Mouse (Mus musculus) stomach, embryonic 14.5 days (tissue): Measurements from ENCODE around the gene Fig4. TPM values are rescaled to one million over a fixed set of nuclear protein-coding genes. Genes with fewer than 3 reads are reported as not detected.

Experiments used
- ATAC-seq: fragments of 200-750 bp; cut with Nextera tagmentation; 2 replicates; pipeline ENCODE4 v1.8.0; 2017; ENCODE audit warnings: low read depth, moderate TSS enrichment; ENCODE audit not compliant: insufficient number of reproducible peaks, insufficient read depth, low FRiP score
- H3K27ac ChIP-seq: fragments of 300-500 bp; sonication (generic); 2 replicates; pipeline ENCODE4 v1.5.1; 2014; ENCODE audit warnings: mild to moderate bottlenecking, low read length, moderate library complexity, mixed read lengths
- H3K27me3 ChIP-seq: fragments of 300-500 bp; sonication (generic); 2 replicates; pipeline ENCODE4 v1.6.1; 2014; ENCODE audit warnings: low read length, control low read depth, mixed read lengths; ENCODE audit not compliant: control insufficient read depth, insufficient read depth
- H3K36me3 ChIP-seq: fragments of 300-500 bp; sonication (generic); 2 replicates; pipeline ENCODE4 v1.6.1; 2014; ENCODE audit warnings: mild to moderate bottlenecking, control low read depth, low read length, moderate library complexity, mixed read lengths; ENCODE audit not compliant: control insufficient read depth, insufficient read depth
- H3K4me1 ChIP-seq: fragments of 300-500 bp; sonication (generic); 2 replicates; pipeline ENCODE4 v1.6.1; 2014; ENCODE audit warnings: low read length, control low read depth, mixed read lengths; ENCODE audit not compliant: control insufficient read depth, insufficient read depth
- H3K4me2 ChIP-seq: fragments of 300-500 bp; sonication (generic); replicated peaks from 2 replicates; pipeline ENCODE4 v1.6.1; 2014; ENCODE audit warnings: low read depth, low read length, control low read depth
- H3K4me3 ChIP-seq: fragments of 300-500 bp; sonication (generic); 2 replicates; pipeline ENCODE4 v1.5.1; 2014; ENCODE audit warnings: low read depth, low read length, control low read depth
- H3K9ac ChIP-seq: fragments of 300-500 bp; sonication (generic); replicated peaks from 2 replicates; pipeline ENCODE4 v1.6.1; 2014; ENCODE audit warnings: low read depth, mild to moderate bottlenecking, control low read depth, low read length, moderate library complexity, mixed read lengths
- H3K9me3 ChIP-seq: fragments of 300-500 bp; sonication (generic); 2 replicates; pipeline ENCODE4 v1.6.1; 2016; ENCODE audit warnings: low read depth, low read length, control low read depth; ENCODE audit not compliant: control insufficient read depth
- WGBS: fragments of 180-500 bp; shearing (Covaris S2); extraction: QIAGEN DNeasy Blood & Tissue Kit; methylation state at CpG from one replicate; pipeline ENCODE4 v1.1.7; 2014; 5-methylcytosine and 5-hydroxymethylcytosine counted together
- polyA plus RNA-seq: library from polyadenylated mRNA; unstranded; fragments of >200 nt; fragmentation: Nextera tagmentation; extraction: Ambion mirVana; gene quantifications from 2 replicates; pipeline ENCODE4 v1.2.1, GENCODE M21; 2014

Gene Fig4
- polyA plus RNA-seq, result 17.0 and 18.7 TPM in 2 replicates

- WGBS, result under 1% methylated on average over 38 of the region's 38 CpGs
- Histone ChIP-seq H3K27me3 (no peaks in the 10 kb centered on the region), H3K27ac (no peak within 1 kb of the TSS), H3K9ac (peak within 1 kb of the TSS; percentile 45), H3K4me1 (no peaks in the 10 kb centered on the region), H3K4me3 (peak within 1 kb of the TSS; percentile 84), H3K4me2 (peak within 1 kb of the TSS; percentile 91), H3K9me3 (no peaks in the 10 kb centered on the region), H3K36me3 (no peaks in the 10 kb centered on the region)
- peak; percentile 91 for ATAC-seq
Observed at GRCm38 (mm10) chr10:41302689-41303431, at the start of gene Fig4. Gene Fig4, minus strand, starts transcription at chr10:41303260.

DNA sequence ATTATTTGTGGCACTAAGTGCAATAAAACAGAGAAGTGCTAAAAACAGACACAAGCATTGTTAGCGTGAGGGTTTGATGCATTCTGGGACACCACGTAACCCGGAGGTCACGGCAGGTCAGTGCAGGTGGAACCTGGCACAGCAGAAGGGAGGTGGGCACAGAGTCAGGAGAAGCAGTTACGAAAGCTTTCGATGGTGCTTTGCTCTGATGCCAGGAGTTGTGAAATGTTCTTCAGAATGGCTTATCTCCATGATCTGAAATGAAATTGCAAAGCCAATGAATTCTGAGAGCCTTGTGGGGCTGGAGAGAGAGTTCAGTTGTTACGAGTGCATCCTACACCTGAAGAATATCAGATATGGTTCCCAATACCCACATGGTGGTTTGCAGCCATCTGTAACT is 38.3 kb upstream of the Fig4 start:
- 85% methylated on average over 7 of the region's 7 CpGs for WGBS
- no peak for ATAC-seq
- no peaks in the 10 kb centered on the region for H3K36me3 ChIP-seq
- H3K4me1 ChIP-seq, result no peaks in the 10 kb centered on the region
- no peak overlapping the region for H3K4me3 ChIP-seq
- no peaks in the 10 kb centered on the region for H3K27me3 ChIP-seq
- no peaks in the 10 kb centered on the region for H3K9me3 ChIP-seq
- no peak overlapping the region for H3K27ac ChIP-seq
- no peak overlapping the region for H3K9ac ChIP-seq
- H3K4me2 ChIP-seq, result no peak overlapping the region

- Histone ChIP-seq H3K4me3 (no peak overlapping the region), H3K4me1 (no peaks in the 10 kb centered on the region), H3K27me3 (no peaks in the 10 kb centered on the region), H3K9ac (no peak overlapping the region), H3K9me3 (no peaks in the 10 kb centered on the region), H3K36me3 (no peaks in the 10 kb centered on the region), H3K27ac (no peak overlapping the region), H3K4me2 (no peak overlapping the region)
- WGBS, result 77% methylated on average over 2 of the region's 2 CpGs
- no peak for ATAC-seq
Observed at GRCm38 (mm10) chr10:41332533-41333043, 29.5 kb upstream of the Fig4 start.

GRCm38 (mm10) chr10:41315866-41316265 is 12.8 kb upstream of the Fig4 start:
- WGBS, result 79% methylated on average over 3 of the region's 3 CpGs
- Histone ChIP-seq H3K27me3 (no peaks in the 10 kb centered on the region), H3K4me3 (no peak overlapping the region), H3K27ac (no peak overlapping the region), H3K4me2 (no peak overlapping the region), H3K4me1 (no peaks in the 10 kb centered on the region), H3K36me3 (no peaks in the 10 kb centered on the region), H3K9me3 (no peaks in the 10 kb centered on the region), H3K9ac (no peak overlapping the region)
- no peak for ATAC-seq

DNA sequence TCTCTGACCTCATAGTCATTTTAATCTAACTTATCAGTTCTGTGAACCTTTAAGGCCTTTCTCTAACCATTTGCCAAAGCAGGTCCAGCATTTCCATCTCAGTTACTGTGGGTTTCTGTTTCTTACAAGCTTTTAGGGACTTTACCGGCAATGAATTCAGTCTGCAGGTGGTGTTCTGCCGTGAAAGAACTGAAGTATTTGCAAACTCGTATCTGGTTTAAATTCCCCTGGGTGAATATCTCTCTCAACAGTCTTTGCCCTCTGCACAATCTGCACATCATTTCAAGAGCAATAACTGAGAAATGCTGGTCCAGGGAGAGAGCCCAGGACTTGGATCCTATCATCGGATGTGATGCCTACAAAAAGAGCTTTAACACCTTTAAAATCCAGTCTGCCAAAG is 5.1 kb upstream of the Fig4 start:
- Histone ChIP-seq H3K9me3 (no peaks in the 10 kb centered on the region), H3K27me3 (no peaks in the 10 kb centered on the region), H3K36me3 (no peaks in the 10 kb centered on the region), H3K4me1 (no peaks in the 10 kb centered on the region), H3K9ac (no peak overlapping the region), H3K4me3 (no peak overlapping the region), H3K27ac (no peak overlapping the region), H3K4me2 (no peak overlapping the region)
- ATAC-seq, result no peak
- 94% methylated on average over 4 of the region's 4 CpGs for WGBS

DNA sequence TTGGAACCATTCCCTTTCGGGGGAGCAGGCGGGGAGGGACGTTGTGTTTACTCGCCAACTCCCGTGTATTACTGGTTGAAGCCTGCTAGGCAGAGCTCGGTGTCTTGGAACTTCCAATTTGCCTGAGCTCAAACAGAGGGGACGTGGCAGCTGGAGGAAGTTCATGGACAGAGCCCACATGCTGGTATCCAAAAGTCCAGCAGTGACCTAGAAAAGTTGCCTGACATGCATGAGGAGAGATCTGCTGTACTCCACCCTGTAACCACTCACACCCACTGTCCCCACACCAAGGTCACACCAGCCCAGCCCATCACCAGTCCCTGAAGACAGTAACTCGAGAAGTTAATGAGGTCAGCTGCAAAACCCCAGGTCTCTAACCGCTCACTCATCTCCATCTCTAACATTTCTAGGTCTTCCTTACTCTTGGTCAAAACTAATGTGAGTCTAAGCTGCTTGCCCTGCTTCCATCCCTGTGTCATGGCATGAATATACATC is 1.9 kb upstream of the Fig4 start:
- no peaks in the 10 kb centered on the region for H3K4me1 ChIP-seq
- H3K36me3 ChIP-seq, result no peaks in the 10 kb centered on the region
- no peak for ATAC-seq
- no peak overlapping the region for H3K4me3 ChIP-seq
- no peaks in the 10 kb centered on the region for H3K9me3 ChIP-seq
- WGBS, result 63% methylated on average over 9 of the region's 9 CpGs
- no peaks in the 10 kb centered on the region for H3K27me3 ChIP-seq
- H3K4me2 ChIP-seq, result no peak overlapping the region
- H3K9ac ChIP-seq, result no peak overlapping the region
- no peak overlapping the region for H3K27ac ChIP-seq

GRCm38 (mm10) chr10:41303639-41304444 is 782 bp upstream of the Fig4 start, which contains the start of gene Ak9:
Gene Ak9, plus strand, starts transcription at chr10:41303980.
- Histone ChIP-seq H3K9ac (peak within 1 kb of the TSS; percentile 45), H3K4me1 (no peaks in the 10 kb centered on the region), H3K9me3 (no peaks in the 10 kb centered on the region), H3K27ac (no peak within 1 kb of the TSS), H3K4me2 (peak within 1 kb of the TSS; percentile 91), H3K36me3 (no peaks in the 10 kb centered on the region), H3K4me3 (peak within 1 kb of the TSS; percentile 84), H3K27me3 (no peaks in the 10 kb centered on the region)
- WGBS, result under 1% methylated on average over 25 of the region's 25 CpGs
- ATAC-seq, result peak; percentile 83

DNA sequence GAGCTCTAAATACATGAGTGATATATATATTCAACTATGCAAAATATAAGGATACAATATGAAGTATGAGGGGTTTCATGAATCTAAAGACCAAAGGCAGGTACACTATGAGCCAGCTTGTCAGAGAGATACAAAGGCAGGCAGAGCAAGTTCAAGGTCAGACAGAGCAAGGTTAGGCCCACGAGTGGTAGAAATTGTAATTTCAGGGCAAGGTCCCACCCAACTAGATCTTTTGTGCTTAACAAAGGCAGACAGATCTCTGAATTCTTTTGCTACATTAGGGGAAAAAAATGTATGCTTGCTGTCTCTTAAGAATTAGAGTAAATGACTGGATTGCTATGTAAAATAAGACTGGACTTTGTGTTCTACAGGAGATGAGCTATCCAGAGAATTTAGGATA is 2.9 kb downstream of the Fig4 start:
- Histone ChIP-seq H3K4me2 (no peak overlapping the region), H3K27me3 (no peaks in the 10 kb centered on the region), H3K4me1 (no peaks in the 10 kb centered on the region), H3K9ac (no peak overlapping the region), H3K4me3 (no peak overlapping the region), H3K36me3 (no peaks in the 10 kb centered on the region), H3K27ac (no peak overlapping the region), H3K9me3 (no peaks in the 10 kb centered on the region)
- 39% methylated on average over 1 of the region's 1 CpGs for WGBS
- no peak for ATAC-seq
